Mouse (Mus musculus) heart, postnatal 0 days (tissue): ENCODE data around the gene Col19a1.

Source experiments
- CTCF ChIP-seq: IDR thresholded peaks from 2 replicates; pipeline ENCODE4 v1.5.1; 2016; ENCODE audit warnings: antibody characterized with exemption, control low read depth, low read depth
- EP300 ChIP-seq: IDR thresholded peaks from 2 replicates; pipeline ENCODE4 v1.6.1; 2016; ENCODE audit warnings: antibody characterized with exemption, low read depth

GRCm38 (mm10) chr1:24527194-24527593, 60.1 kb downstream of the Col19a1 start:
- TF ChIP-seq EP300 (no peak), CTCF (no peak)
